Mouse (Mus musculus): ENCODE measurements at regions not wholly inside any gene's neighbourhood (a gene's known extent, or its start where the extent isn't known, plus 50 kb on each side); places are given as distances from the start of the nearest gene placed in this dataset.

GRCm38 (mm10) chr13:106689051-106689450 lies 247.7 kb downstream of the Ipo11 start:
- Histone ChIP-seq H3K36me3 (no peaks in the 10 kb centered on the region), H3K9ac (no peak overlapping the region), H3K4me2 (replicated peaks) (no peak overlapping the region), H3K9me3 (no peaks in the 10 kb centered on the region), H3K27ac (no peak overlapping the region), H3K4me1 (no peaks in the 10 kb centered on the region), H3K27me3 (no peaks in the 10 kb centered on the region), H3K4me3 (no peak overlapping the region)
- ATAC-seq (ENCODE audit: low FRiP score, low read depth): no peak
- WGBS: 80% methylated on average over 8 of the region's 8 CpGs

DNA sequence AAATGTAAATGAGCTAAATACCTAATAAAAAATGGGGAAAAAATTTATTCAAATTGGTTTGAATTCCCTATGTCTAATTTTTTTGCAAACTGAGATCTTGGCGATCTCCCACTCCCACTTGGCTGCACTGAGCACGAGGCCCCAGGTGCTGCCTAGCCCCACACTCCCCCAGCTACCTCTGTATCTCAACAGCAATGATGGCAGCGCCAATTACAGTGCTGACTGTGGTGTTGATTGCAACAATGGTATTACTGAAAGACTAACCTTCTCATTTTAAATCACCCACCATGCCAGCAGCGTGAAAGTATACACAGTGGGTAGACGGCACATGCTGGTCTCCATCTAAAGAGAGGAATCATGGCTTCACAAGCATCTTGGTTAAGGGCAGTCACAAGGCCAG lies 267.1 kb downstream of the Ipo11 start:
- Histone ChIP-seq H3K9ac (no peak overlapping the region), H3K9me3 (no peaks in the 10 kb centered on the region), H3K27ac (no peak overlapping the region), H3K36me3 (no peaks in the 10 kb centered on the region), H3K4me3 (no peak overlapping the region), H3K4me1 (no peaks in the 10 kb centered on the region), H3K27me3 (no peaks in the 10 kb centered on the region), H3K4me2 (replicated peaks) (no peak overlapping the region)
- whole genome bisulfite sequencing: 88% methylated on average over 5 of the region's 5 CpGs
- no peak for ATAC-seq (ENCODE audit: low FRiP score, low read depth)

- no peak overlapping the region for H3K9ac ChIP-seq
- H3K4me1 ChIP-seq: no peaks in the 10 kb centered on the region
- no peaks in the 10 kb centered on the region for H3K36me3 ChIP-seq
- no peaks in the 10 kb centered on the region for H3K27me3 ChIP-seq
- H3K4me3 ChIP-seq: no peak overlapping the region
- H3K9me3 ChIP-seq: no peaks in the 10 kb centered on the region
- ATAC-seq (ENCODE audit: low FRiP score, low read depth): no peak
- no peak overlapping the region for H3K4me2 ChIP-seq (replicated peaks)
- 85% methylated on average over 1 of the region's 1 CpGs for WGBS
- H3K27ac ChIP-seq: no peak overlapping the region
These were observed 274.6 kb downstream of the Ipo11 start for GRCm38 (mm10) chr13:106662195-106662594.

- Histone ChIP-seq H3K27ac (no peak overlapping the region), H3K4me1 (no peaks in the 10 kb centered on the region), H3K4me3 (no peak overlapping the region), H3K4me2 (replicated peaks) (no peak overlapping the region), H3K9ac (no peak overlapping the region), H3K9me3 (no peaks in the 10 kb centered on the region), H3K27me3 (no peaks in the 10 kb centered on the region), H3K36me3 (no peaks in the 10 kb centered on the region)
- ATAC-seq (ENCODE audit: low FRiP score, low read depth): no peak
These were observed 287.4 kb downstream of the Ipo11 start for GRCm38 (mm10) chr13:106649363-106649762.

DNA sequence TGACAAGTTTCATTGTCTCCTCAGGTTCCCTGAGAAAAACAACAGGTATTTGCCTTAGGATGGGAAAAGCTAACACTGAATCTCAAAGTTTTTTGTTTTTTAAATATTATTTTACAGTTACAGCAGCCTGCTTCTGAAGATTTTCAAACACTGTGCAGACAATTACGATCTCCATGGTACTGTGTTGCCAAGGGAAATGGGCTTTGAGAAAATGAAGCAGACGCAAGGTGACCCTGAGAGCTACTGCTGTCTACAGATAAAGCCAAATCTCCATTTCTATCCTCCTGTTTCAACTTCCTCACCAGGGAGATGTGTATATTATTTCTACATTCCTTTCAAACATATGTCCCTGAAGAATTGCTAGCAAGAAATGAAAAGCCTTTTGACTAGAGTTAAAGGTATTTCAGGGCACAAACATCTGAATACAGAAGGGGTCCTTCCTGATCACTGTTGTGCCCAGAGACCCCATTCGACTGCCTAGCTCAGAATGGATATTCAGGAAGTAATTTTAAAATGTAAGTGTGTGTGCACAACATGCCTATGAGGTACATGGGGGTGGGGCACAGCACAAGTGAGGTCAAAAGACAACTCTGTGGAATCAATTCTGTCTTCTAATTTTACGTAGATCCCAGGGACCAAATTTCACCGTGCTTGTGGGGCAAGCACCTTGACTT lies 293.3 kb downstream of the Ipo11 start:
- Histone ChIP-seq H3K4me3 (no peak overlapping the region), H3K36me3 (no peaks in the 10 kb centered on the region), H3K27ac (no peak overlapping the region), H3K9ac (no peak overlapping the region), H3K27me3 (no peaks in the 10 kb centered on the region), H3K9me3 (no peaks in the 10 kb centered on the region), H3K4me1 (no peaks in the 10 kb centered on the region), H3K4me2 (replicated peaks) (no peak overlapping the region)
- ATAC-seq (ENCODE audit: low FRiP score, low read depth): no peak; the same call in 1 of the 2 replicates
- 75% methylated on average over 5 of the region's 5 CpGs for WGBS

GRCm38 (mm10) chr13:106638706-106639385 lies 297.9 kb downstream of the Ipo11 start:
- 79% methylated on average over 7 of the region's 7 CpGs for WGBS
- Histone ChIP-seq H3K27ac (no peak overlapping the region), H3K4me3 (no peak overlapping the region), H3K4me1 (no peaks in the 10 kb centered on the region), H3K9me3 (no peaks in the 10 kb centered on the region), H3K4me2 (replicated peaks) (no peak overlapping the region), H3K36me3 (no peaks in the 10 kb centered on the region), H3K9ac (no peak overlapping the region), H3K27me3 (no peaks in the 10 kb centered on the region)
- ATAC-seq (ENCODE audit: low FRiP score, low read depth): no peak

GRCm38 (mm10) chr13:106591729-106592128 lies 345.0 kb downstream of the Ipo11 start:
- H3K4me2 ChIP-seq (replicated peaks): no peak overlapping the region
- H3K27ac ChIP-seq: no peak overlapping the region
- H3K36me3 ChIP-seq: no peaks in the 10 kb centered on the region
- 68% methylated on average over 2 of the region's 2 CpGs for WGBS
- no peaks in the 10 kb centered on the region for H3K9me3 ChIP-seq
- H3K27me3 ChIP-seq: no peaks in the 10 kb centered on the region
- H3K4me1 ChIP-seq: no peaks in the 10 kb centered on the region
- no peak overlapping the region for H3K9ac ChIP-seq
- no peak for ATAC-seq (ENCODE audit: low FRiP score, low read depth)
- no peak overlapping the region for H3K4me3 ChIP-seq

- ATAC-seq (ENCODE audit: low FRiP score, low read depth): no peak
- Histone ChIP-seq H3K9me3 (no peaks in the 10 kb centered on the region), H3K4me3 (no peak overlapping the region), H3K27me3 (no peaks in the 10 kb centered on the region), H3K27ac (no peak overlapping the region), H3K4me2 (replicated peaks) (no peak overlapping the region), H3K9ac (no peak overlapping the region), H3K36me3 (no peaks in the 10 kb centered on the region), H3K4me1 (no peaks in the 10 kb centered on the region)
- 74% methylated on average over 9 of the region's 9 CpGs for WGBS
These were observed 368.9 kb downstream of the Ipo11 start for GRCm38 (mm10) chr13:106567658-106568359.

GRCm38 (mm10) chr13:106562588-106562987 lies 374.2 kb downstream of the Ipo11 start:
- H3K27me3 ChIP-seq: no peaks in the 10 kb centered on the region
- no peak for ATAC-seq (ENCODE audit: low FRiP score, low read depth)
- H3K9ac ChIP-seq: no peak overlapping the region
- no peak overlapping the region for H3K27ac ChIP-seq
- no peak overlapping the region for H3K4me3 ChIP-seq
- no peak overlapping the region for H3K4me2 ChIP-seq (replicated peaks)
- no peaks in the 10 kb centered on the region for H3K36me3 ChIP-seq
- 83% methylated on average over 1 of the region's 1 CpGs for WGBS
- no peaks in the 10 kb centered on the region for H3K9me3 ChIP-seq
- H3K4me1 ChIP-seq: no peaks in the 10 kb centered on the region

DNA sequence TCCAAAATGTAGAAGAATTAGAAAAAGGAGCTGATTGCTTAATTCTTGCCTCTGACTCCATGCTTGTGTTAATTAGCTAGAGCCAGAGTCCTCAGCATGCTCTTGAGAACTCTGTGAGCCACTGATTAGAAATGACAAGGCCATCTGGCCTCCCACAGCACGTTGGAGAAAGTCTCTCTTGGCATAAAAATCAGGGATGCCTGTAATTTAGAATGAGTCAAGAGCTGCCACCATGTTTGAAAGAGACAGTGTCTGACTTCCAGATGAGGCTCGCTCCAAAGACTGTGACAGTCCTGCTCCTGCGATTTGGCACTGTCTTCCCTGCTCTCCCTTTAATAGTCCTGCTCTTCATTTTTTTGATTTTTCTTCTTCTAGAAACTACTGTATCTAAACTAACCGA lies 374.6 kb downstream of the Ipo11 start:
- H3K4me1 ChIP-seq: no peaks in the 10 kb centered on the region
- WGBS: 75% methylated on average over 4 of the region's 4 CpGs
- H3K27me3 ChIP-seq: no peaks in the 10 kb centered on the region
- no peak overlapping the region for H3K9ac ChIP-seq
- H3K36me3 ChIP-seq: no peaks in the 10 kb centered on the region
- H3K9me3 ChIP-seq: no peaks in the 10 kb centered on the region
- ATAC-seq (ENCODE audit: low FRiP score, low read depth): no peak
- H3K4me2 ChIP-seq (replicated peaks): no peak overlapping the region
- no peak overlapping the region for H3K27ac ChIP-seq
- no peak overlapping the region for H3K4me3 ChIP-seq

- H3K4me2 ChIP-seq (replicated peaks): no peak overlapping the region
- no peaks in the 10 kb centered on the region for H3K27me3 ChIP-seq
- H3K9ac ChIP-seq: no peak overlapping the region
- H3K36me3 ChIP-seq: no peaks in the 10 kb centered on the region
- no peak for ATAC-seq (ENCODE audit: low FRiP score, low read depth)
- H3K4me1 ChIP-seq: no peaks in the 10 kb centered on the region
- 85% methylated on average over 11 of the region's 11 CpGs for WGBS
- H3K4me3 ChIP-seq: no peak overlapping the region
- no peaks in the 10 kb centered on the region for H3K9me3 ChIP-seq
- H3K27ac ChIP-seq: no peak overlapping the region
These were observed 411.2 kb downstream of the Ipo11 start for GRCm38 (mm10) chr13:106525406-106526206.

Measured in limb, embryonic 13.5 days (tissue).